Mouse (Mus musculus) heart, postnatal 14 days (tissue): ENCODE measurements around the gene Arl5a. TPM values are rescaled to one million over a fixed set of nuclear protein-coding genes. Genes with fewer than 3 reads are reported as not detected.

Experiments used
- DNase-seq, 2 experiments: peaks; one replicate each; pipeline ENCODE4 v3.0.0; 2021 to 2022
- intact Hi-C: fragments of 180-260 bp; cut with DNase I; formaldehyde crosslinking; loops from one replicate; pipeline ENCODE4 v1.15.1; 2025
- total RNA-seq, 2 experiments: library from RNA; stranded (reverse); gene quantifications; 2 replicates each; pipeline ENCODE4 v1.2.3; 2021

The Arl5a gene
- total RNA-seq, 2 experiments from 2014 or later: 33.6 to 36.4 TPM

DNA sequence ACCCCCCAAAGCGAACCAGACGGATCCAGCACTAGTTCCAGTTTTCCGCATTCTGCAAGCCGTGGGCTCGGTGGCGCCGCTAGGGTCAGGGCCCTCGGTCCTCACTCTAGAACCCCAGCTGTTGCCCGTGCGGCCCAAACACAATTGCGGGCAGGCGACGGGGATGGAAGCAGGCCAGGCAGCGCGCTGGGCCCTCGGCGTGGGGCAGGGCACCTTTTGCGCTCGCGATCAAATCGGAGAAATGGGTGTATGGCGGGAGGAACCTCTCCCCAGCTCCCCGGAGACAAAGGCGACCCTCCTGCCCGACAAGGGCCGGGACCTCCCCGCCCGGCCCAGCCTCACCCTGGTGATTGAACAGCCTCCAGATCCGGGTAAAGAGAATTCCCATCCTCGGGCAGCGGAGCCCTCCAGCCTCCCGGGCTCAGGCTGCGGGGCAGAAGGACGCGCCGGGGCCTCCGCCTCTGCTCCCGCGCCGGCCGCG, 413 bp downstream of the Arl5a start:
- intact Hi-C loops: loop anchor here (2.0 kb wide), 1 partner anchor 167 kb away; no protein-coding TSS in a partner anchor
- DNase-seq: peak; percentile 61 to 67

DNA sequence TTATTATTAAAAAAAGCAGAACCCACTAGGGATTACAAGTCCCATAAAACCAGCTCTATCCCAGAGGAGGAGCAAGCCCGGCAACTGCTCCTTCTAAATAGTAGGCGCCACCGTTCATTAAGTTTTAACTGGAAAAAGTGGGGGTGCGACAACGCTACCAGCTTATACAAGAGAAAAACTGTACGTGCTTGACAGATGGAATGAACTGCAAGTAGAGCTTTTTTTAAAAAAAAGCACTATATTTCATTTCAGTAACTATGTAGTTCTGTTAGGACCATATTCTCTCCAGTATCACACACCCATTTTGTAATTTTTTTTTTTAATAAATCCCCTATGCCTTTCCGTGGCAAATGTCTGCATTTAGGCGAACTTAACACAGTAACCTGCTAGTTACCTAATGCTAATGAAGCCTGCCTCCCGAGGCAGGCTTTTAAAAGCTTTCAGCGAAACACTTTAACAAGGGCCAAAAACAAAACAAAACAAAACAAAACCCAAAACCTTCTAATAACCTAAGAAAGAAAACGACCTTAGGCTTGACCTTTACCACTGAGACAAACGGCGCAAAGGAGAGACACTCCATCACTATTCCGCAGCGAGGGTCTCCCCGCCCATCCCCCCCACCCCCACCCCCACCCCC, 972 bp downstream of the Arl5a start:
- intact Hi-C loops: loop anchor here (2.0 kb wide), 1 partner anchor 167 kb away; no protein-coding TSS in a partner anchor
- no peak for DNase-seq

DNA sequence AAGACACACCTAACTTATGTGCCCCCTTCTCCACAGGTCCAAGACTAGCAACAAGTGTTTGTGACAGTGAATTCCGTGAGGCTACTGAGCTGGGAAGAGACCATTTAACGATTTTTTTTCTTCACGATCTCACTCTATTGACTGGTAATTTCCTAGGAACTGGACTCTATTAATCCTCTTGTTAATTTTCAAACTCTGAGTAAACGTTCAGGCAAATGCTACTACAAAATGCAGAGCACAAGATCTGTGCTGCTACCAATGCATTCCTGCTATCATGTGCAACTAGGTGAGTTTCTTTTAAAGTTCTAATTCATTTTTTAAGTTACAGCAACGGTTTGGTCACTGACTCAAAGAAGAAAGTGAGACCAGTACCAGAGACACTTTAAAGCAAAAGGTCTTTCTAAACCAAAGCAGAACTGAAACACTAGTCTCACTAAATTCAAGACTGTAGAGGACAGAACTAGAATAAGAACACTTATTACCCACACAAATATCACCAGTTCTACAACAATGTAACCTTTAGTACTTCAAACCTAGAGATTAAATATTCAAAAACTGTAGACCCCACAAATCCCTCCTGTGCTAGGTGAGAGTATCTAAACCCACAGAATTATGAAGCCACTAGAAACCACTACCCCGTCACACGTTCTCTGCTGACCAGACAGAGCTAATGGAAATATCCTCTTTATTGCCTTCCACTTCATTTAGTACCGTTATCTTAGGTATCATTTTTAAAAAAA, 1.7 kb downstream of the Arl5a start:
- intact Hi-C loops: no loop called here
- DNase-seq: no peak

DNA sequence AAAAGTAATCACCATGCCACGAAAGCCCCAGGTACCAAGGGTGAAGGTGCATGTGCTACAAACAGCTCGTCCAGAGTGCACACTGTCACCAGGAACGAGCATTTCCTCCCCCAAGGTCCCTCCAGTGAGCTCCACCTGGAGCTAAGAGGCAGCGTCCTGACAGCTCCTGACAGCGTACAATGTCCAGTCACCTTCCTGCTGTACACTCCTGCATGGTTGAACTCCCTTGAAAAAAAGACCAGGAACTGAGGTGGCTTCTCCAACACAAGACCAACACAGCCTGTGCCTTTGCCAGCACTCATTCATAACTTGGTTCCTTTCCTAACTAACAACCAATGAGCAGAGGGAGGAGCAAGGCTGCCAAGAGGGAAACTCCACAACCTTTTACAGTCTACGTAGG, 3.5 kb downstream of the Arl5a start:
- intact Hi-C loops: no loop called here
- no peak for DNase-seq

DNA sequence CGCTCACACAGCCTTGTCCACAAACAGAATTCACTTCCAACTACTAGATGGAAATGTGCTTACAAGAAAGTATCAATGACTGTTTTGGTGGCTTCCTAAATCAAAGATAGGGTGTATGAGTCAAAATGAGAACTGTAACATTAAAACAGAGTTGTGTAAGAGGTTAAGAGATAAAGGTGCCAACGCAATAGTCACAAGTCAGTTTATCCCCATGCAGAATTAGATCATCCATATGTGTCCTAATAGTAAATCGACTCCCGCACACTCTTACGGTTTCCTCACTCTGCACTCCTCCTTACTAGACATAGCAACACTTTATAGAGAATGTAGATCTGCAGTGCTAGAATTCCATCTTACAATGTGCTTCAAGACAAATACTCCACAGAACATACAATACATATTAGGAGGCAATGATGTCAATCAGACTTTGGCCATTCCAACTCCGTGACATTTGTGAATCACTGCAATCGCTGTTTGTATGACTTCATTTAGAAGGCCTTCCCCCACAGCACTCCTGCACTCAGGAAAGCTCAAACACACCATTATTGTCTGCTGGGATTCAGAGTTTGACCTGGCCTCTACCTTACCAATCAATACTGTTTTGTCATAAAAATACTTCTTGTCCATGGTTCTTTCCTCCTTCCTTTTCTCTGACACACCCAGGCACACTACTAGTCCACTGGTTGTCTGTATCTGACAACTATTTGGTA, 4.5 kb downstream of the Arl5a start:
- intact Hi-C loops: no loop called here
- no peak for DNase-seq

DNA sequence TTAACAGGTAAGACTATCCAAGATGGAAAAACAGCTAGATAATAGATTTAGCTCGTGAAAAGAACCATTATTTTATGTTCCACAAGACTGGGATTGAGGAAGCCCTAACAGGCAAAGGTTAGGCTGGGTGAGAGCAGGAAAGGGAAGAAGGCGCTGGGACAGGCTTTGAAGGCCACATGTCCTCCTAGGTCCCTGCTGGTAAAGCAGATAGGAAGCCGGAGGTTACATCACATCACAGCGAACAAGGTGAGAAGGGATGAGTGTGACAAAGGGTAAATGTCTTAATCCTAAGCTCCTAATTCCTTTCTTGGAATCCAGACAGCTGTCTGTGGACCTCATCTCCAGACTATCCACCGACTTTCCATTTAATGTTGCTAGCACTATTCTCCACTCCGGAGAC, 5.4 kb downstream of the Arl5a start:
- no peak for DNase-seq
- intact Hi-C loops: no loop called here

DNA sequence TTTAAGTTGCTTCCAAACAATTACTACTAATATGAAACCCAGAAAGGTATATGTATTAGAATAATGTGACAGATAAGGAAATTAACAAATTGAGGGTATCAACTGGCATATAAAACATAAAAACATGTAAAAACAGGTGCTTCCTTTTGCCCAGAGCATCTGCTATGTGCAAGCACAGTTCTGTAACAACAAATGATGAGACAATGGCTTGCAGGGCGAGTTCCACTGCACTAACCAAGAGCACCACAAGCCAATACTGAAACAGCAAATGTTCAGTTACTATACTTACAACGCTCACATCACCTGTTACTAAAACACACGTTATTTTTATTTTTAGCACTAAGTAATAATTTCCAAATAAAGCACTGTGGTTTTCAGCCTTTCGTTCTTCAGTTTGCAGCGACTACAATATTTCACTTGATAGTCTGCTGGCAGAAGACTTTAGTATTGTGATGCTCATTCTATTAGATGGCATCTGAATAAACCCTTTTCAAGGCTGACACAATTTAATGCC, 12.1 kb downstream of the Arl5a start:
- intact Hi-C loops: no loop called here
- no peak for DNase-seq

DNA sequence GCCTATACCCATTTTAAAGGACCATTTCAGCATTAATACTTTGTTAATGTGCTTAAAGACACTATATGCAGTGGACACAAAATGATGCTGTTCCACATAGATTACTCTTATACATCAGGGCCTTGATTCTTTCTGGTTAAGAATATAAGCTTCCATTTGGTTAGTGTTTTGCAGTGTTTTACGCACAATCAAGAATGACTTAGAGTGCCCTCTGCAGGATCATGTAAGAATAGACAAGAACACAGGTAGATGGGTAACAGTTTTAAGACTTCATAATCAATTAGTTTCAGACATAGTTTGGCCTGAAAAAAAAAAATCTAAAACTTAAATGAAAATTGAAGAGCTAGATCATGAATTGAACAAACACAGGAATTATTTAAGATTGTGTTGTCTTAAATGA, 18.2 kb downstream of the Arl5a start:
- intact Hi-C loops: loop anchor here (5.0 kb wide), 2 partner anchors 104 to 186 kb away; no protein-coding TSS in a partner anchor
- no peak for DNase-seq

DNA sequence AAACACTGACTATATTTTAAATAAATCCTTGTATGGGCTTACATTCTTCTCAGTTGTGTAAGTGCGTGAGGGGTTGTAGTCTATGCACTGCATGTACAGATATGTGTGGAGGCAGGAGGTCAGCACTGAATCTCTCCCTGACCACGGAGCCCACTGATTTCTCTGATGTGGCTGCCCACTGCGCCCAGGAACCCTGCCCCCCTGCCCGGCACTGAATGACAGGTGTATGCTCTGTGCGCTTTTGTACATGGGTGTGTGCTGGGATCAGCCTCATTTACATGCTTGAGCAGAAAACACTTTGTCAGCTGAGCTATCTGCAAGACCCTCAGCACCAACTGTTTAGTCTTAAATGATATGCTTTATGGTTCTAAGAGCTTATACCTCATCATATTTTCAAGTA, 19.5 kb downstream of the Arl5a start:
- intact Hi-C loops: loop anchor here (5.0 kb wide), 2 partner anchors 103 to 187 kb away; no protein-coding TSS in a partner anchor
- no peak for DNase-seq

DNA sequence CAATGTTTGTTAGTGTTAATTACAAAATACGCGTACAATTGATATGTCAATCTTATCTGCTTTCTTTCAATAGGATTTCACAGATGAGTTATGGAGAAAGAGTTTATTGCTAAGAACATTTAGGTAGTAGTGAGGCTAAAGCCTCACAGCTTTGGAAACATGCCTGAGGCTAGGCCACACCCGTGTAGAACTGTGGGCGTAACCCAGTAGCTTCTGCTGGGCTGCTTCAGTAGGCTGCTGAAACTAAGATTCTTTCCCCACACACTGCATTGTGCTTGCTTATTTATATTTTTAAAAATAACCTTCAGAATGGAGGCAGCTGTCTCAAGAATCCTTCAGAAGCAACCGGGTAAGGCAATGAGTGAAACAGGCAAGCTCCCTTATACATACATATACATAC, 30.2 kb downstream of the Arl5a start:
- intact Hi-C loops: no loop called here
- DNase-seq: no peak

DNA sequence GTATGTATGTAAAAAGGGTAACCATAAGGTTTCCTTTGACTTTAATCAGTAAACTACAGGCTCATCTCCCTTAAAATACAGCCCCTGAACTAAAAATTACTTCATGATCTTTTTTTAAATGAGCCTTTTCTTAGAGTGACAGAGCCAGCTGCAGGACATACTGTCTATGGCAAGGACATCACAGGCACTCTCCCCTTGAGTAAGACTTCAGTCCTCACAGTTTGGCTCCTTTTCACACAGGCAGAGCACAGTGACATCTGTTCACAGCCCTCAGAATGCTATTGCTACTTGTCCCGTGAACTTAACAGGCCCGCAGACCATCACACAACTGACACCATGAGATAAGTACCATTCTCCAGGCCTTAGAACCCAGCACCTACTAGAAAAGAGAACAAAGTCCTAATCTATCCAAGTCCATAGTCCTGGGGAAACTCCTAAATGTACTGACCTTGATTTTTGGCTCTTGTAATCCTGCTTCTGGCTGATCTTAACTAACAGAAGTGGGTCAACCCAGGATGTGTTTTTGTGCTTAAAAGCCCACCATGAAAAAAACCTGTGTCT, 34.2 kb downstream of the Arl5a start:
- DNase-seq: no peak
- intact Hi-C loops: no loop called here

DNA sequence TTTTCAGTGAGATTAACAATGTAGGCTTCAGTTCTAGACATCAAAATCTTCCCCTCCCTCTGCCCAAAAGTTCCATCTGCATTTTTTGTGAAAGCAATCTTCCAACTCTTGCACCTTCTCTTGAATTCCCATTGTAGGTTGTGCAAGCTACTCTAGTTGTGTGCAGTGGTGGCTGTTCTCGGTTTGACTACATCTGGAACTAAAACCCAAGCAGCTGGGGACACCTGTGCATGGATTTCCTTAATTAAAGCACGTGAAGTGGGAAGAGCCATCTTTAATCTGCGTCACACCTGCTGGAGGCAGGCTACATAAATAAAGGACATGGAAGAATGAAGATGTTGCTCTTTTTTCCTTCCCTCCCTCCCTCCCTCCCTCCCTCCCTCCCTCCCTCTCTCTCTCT, 34.7 kb downstream of the Arl5a start:
- intact Hi-C loops: no loop called here

DNA sequence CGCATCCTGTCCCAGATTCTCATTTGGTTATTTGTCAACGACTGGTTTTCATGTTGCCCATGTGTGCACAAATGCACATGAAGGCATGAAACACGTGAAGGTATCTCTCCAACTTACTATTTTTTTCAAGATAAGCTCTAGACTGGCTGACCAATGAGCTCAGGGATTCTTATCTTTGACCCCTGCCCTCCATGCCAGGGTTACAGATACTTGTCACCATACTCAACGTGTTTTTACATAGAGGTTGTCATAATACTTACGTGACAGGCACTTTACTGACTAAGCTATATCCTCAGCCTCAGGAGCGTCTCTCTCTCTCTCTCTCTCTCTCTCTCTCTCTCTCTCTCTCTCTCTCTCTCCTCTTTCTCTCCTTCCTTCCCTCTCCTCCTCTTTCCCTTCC, 38.2 kb downstream of the Arl5a start:
- intact Hi-C loops: no loop called here
- DNase-seq: no peak

More for the DNA sequence above, 34.7 kb downstream of the Arl5a start:
- no peak for DNase-seq

DNA sequence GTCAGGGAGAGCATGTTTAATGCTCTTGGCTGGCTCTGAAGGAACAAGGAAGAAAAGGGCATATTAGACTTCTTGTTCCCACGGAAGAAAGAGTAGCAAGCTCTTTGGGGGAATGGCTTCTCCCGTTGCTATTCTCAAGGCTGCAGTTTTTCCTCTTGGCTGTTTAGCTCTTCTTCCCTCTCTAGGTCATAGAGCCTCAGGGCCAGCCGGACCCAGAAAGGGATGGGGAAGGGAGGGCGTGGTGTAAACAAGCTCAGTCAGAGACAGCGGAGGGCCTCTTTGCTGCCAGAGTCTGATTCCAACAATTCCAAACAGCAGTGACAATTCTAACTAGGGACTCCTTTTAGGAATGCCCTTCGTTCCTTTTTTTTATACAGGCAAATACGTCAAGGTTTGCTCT, 38.7 kb downstream of the Arl5a start:
- DNase-seq: peak; percentile 13 to 36
- intact Hi-C loops: no loop called here

DNA sequence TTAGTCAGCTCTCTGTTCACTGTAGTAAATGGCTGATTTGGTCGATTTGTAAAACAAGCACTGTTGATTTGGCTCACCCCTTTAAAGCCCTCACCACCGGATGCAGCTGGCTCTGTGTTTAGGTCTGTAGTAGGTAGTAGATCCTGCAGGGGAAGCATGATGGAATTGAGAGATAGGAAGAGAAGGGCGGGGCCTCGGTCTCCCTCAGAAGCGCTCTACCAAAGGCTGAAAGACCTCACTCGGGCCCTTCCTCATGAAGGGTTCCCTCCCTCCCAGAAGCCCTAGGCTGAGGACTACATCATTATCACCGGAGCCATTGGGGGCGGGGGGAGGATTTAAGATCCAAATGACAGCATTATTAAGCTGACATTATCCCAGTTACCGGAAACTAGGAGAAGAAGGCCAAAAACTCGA, 45.8 kb downstream of the Arl5a start:
- intact Hi-C loops: no loop called here
- DNase-seq: no peak

DNA sequence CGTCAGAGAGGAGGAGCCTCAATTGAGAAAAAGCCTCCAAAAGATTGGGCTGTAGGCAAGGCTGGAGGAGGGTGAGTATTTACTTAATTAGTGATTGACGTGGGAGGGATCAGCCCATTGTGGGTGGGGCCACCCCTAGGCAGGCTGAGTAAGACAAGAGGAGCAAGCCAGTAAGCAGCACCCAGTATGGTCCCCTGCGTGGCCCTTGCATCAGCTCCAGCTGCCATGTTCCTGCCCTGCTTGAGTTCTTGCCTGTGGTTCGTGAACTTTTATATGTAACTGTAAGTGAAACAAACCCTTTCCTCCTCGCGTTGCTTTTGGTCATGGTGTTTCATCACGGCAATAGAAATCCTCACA, 46.3 kb downstream of the Arl5a start, which contains the start of gene Neb:
Gene Neb, minus strand, starts transcription at position 27 of the 357 bp plus-strand sequence.
- no peak for DNase-seq
- intact Hi-C loops: no loop called here

DNA sequence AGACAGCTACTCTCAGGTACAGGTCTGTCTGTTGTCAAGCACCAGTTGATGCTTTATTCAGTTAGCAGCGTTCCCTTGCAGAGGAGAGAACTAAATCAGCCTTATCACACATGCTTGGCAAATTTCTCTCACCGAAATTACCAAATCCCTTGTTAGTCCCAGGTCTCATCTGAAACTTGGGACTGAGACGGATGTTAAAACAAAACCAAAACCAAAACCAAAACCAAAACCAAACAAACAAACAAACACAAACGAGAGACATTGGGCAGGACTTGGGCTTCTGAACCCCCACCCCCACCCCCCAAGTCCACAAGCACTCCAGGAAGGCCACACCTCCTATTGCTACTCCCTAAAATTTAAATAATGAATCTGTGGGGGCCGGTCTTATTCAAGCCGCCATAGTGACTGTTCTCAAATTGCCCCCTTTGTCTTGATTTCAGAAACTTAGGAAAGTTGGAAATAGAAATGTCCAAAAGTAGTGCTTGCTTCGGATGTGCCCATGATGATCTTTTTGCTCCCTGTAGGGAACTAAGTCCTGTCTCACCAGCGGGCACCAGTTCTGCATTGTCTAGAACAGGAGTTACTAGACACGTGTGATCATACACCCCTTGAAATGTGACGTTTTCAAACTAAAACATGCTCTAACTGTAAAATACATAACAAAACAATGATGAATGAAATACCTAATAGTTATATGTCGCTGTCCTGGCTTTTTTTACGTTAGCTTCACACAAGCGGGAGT, 46.8 kb downstream of the Arl5a start:
- DNase-seq: no peak
- intact Hi-C loops: no loop called here

DNA sequence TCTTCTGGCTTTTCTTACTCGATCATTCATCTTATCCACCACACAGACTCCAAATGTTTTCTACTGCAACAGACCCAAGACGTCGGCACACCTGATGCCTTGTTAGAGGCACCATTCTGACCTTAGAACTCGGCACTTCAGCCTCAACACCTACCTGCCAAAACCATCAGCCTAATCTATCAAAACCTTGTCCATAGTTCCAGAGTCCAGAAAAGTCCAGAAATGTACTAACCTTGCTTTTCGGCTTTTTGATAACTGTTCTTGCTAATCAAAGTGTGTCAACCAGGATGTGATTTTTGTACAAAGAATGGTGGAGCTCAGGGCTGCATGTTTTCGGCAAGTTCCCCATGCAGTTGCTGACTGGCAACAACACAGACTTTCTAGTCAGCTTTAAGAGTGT, 50.0 kb downstream of the Arl5a start:
- intact Hi-C loops: no loop called here
- no peak for DNase-seq

DNA sequence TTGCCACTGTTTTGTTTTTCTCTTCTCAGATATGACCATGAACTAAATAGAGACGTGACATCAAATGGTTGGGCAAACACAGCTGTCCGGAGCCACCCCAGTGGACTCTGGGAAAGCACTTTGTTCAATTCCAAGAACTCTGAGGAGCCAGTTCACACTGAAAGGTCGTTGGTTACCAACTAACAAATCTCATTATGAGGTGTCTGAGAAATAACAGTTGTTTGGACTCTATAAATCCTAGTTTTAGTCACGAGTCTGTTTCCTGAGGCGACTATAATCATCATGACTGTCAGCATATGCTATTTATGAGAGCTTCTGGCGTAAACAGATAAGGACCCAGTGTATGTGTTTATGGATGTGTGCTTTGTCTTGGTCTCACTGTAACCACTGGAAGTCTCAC, 52.2 kb downstream of the Arl5a start:
- intact Hi-C loops: no loop called here
- no peak for DNase-seq

DNA sequence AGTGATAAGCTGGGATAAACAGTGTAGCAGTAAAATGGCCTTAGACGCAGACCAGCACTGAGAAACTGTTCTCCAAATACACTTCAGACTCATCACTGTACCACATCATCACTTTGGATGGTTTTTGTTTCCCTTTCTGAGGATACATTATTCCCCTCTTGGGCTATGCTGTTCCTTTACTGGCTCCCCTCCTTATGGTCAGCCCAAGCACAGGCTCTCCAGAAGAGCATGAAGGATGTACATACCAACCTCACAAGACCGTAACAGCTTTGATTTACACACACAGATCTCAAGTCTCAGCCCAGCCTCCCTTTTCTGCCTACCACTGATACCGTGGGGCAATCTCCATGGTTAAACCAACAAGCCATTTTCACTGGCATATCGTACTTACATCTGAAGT, 52.6 kb downstream of the Arl5a start:
- intact Hi-C loops: no loop called here
- DNase-seq: no peak
